Mouse (Mus musculus) liver (tissue): ENCODE results near the gene Stac.

Source experiments
- DNase-seq: peaks from one replicate; pipeline ENCODE4 v3.0.0-alpha.2; 2020; ENCODE audit warnings: mixed read lengths

Stac gene

DNA sequence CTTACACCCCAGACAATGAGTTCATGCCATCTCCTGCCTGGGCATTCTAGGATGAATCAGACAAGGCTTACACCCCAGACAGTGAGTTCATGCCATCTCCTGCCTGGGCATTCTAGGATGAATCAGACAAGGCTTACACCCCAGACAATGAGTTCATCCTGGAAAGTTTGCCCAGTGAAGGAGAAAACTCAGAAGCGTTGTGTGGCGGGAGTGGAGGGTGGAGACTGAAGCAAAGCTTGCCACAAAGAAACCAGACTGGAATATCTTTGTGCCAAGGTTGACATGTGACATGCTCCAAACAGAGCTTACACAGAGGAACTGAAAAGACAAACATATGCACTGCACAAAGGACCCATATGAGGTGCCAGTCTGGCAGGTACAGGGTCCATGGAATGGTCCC, 102.6 kb downstream of the Stac start:
- no peak for DNase-seq

DNA sequence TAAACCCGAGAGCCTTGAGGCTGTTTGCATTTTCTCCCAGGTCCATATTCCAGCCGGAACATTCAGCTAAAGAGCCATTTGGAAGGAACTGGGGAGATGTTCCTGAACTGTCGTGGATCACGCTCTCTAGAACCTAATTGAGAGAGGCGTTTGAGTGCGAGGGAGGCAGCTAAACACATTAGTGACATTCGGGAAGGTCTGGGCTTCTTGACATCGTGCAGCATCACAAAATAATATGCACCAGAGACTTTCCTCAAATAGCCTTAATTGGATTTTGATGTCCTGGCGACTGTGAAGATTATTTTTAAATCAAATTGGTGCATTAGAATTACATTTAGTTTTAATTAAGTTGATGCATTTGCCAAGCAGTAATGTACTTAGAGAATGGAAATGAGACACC, 111.4 kb downstream of the Stac start:
- no peak for DNase-seq

DNA sequence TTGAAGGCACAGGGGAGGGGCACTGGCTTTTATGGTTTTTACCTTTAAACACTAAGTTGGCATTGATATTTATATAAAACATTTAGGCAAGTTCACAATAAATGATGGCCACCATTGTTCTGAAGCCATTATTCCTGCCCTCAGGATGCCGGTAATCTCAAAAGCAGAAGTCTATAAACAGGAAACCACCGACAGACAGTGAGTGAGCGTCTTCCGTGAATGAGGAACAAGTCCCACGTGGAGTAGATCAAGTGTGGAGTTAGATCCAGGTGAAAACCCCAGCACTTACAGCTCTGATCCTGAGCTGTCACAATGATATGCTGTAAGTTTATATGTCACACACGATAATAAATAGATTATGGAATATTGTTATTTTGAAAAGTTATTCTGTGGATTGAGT, 112.7 kb downstream of the Stac start:
- DNase-seq: no peak

DNA sequence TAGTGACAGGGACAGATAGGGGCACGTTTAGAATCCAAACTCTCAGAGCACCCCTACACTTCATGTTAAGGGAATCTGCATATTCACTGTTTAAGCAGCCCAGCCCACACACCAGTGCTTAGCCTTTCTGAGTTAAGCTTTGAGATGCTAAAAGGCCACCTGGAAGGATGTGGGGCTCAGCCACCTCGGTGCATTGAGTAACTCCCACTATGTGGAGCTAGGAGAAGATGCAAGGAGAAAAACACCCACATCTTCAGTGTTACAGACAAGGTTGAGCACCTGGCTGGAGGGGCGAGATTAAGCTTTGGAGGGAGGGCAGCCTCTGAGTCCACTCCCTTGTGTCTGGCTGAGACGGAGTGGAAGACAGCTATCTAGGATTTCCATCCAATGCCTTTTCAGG, 114.3 kb downstream of the Stac start:
- DNase-seq: no peak

DNA sequence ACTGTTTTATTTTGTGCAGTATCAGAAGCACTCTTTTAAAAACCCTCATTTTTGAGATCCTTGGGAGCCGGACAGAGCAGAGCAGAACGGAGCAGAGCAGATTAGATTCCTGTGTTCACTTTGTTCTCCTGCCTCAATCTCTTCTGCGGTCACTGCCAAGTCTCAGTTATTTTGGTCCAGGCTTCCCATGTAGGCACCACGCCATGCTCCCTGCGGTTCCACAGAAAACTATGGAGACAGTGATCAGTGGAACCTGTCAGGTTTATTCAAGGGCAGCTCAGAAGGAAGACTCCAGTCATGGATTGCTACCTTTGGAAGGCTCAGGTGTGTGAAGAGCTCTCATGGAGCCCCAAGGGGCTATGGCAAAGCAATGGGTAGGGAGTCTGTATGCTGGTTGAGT, 116.3 kb downstream of the Stac start:
- DNase-seq: no peak

DNA sequence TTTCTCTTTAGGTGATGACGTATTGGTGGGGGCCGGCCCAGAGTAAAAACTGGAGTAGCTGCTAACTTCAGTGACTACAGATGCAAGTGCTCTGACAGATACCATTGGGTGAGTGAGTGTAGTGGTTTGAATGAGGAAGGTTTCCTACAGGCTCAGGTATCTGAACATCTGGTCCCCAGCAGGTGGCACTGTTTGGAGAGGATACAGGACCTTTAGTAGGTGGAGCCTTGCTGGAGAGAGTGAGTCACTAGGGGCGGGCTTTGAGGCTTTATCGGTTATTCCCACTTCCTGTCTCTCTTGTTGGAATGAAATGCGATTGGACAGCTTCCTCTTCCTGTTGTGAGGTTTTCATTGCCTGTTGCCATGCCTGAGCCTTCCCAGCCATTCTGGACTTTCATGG, 118.5 kb downstream of the Stac start:
- peak; percentile 10 for DNase-seq

DNA sequence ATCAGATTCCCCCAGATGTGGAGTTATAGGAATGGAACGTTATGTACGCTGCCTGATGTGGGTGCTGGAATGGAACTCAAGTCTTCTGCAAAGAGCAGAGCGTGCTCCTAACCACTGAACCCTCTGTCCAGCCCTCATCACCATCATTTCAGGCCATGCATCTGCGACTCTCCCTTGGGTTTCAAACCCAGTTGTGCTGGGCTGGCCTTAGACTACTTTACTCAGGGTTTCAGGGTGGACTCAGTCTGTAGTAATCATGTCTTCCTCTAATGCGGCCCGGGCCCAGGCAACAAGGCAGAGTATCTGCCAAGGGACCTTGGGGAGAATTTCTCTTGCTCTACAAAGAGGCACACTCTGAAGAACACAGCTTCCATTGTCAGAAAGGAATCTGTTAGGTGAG, 126.0 kb downstream of the Stac start:
- no peak for DNase-seq

DNA sequence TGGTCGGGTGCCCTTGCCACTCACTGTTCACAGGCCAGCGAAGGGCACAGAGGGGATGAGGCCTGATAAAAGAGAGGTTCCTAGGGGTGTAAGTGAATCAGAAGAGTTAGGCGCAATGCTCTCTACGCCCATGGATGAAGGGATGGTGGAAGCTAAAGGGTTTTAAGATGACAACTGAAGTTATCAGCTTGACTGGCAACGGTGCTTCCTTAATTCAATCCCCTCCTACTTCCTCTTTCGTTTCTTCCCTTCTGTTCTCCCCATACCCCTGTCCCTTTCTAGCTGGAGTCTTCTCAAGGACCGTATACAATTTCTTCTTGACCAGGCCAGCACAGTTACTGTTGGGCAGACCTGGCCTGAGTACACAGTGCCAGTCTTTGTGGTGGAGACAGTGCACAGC, 126.9 kb downstream of the Stac start:
- DNase-seq: no peak

DNA sequence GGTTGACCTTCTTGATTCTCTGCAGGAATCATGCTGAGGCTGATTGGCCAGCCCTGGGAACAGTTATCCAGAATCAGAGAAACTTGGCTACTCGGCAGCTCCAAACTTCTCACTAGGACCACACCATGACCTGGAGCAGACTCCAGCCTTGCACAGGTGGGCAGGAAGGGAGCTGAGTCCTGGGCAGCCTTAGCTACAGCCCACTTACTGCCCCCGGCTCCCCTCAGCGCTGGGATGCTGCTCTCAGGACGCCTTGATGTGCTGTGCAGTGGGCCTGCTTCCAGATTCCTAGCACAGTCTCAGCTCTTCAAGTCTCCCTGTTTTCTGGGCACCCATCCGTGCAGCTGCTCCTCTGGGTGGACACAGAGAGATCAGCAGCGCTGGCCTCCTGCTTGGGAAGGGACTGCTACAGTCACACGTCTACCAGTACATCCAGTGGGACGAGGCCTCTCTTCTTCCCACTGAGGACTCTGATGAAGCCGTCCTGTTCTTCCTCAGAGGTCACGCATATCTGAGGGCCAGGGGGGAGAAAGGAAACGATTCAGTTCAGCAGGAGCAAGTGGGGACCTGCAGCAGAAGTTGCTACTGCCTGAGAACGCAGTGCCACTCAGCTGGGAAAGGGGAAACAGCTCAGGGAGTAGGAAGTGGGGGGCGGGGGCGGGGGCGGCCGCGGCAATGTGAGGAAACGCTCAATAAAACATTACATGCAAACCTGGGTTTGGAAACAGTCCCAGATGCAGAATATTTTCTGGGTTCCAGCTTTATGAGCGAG, 127.7 kb downstream of the Stac start:
- DNase-seq: peak; percentile 30

DNA sequence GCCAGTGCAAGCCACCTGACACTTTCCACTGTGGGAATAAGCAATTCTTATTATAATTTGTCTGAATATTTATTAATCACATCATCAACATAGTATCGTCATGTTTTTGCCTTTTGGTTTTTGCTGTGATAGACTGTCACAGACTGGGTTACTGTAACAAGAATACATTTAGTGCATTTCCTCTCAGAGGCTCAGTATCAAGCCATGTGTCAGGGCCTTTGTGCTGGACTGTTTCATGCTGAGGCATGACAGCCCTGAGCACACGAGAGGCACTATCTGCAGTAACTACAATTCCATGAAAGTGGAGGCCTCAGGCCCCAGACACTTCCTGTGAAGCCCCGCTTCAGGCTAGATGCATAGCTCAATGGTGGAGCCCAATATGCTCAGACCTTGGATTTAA, 133.4 kb downstream of the Stac start:
- DNase-seq: no peak

DNA sequence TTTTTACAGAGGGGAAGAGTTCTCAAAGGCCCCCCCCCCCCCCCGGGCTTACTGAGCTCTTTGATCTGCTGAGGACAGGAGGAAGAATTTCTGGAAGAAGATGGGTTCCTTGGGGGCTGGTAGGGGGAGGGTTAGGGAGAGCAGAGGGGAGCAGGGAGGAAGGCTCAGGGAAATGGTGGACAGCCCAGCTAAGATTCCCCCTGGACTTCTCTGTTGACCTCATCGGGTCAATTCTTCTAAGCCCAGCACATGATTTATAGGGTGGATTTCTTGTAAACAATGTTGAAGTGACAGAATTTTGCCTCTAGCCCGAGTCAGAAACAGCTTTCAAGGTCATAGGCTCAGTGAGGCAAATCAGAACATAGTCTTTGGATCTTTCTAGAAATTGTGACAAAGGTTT, 137.3 kb downstream of the Stac start:
- no peak for DNase-seq

DNA sequence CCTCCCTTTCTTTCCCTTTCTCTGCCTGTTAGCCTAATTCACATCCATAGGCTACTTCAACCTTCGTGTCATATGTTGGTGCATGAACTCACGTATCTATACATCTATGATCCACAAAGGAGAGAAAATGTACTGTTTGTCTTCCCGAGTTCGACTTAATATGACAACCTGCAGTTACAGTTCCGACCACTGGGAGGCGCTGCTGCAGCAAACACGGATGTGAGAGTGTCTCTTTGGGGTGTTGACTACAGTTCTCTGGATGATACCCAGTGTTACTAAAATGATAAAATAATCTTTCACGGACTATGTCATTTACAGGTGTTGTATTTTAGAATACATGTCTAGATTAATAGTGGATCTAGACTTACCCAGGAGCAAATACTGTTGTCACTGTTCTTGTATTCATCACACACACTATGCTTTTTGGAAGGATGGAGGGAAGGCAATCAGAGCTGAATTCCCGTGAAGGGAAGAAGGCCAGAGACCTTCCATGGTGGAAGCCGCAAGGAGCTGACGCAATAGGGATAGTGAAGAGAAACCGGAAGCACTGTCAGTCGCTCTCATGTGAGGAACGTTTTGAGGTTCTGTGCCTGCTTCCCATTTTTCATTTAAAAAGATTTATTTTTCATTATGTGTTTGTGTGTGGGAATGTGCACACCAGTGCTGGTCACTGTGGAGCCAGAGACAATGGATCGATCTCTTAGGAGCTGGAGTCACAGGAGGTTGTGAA, 138.5 kb downstream of the Stac start:
- DNase-seq: peak; percentile 34

DNA sequence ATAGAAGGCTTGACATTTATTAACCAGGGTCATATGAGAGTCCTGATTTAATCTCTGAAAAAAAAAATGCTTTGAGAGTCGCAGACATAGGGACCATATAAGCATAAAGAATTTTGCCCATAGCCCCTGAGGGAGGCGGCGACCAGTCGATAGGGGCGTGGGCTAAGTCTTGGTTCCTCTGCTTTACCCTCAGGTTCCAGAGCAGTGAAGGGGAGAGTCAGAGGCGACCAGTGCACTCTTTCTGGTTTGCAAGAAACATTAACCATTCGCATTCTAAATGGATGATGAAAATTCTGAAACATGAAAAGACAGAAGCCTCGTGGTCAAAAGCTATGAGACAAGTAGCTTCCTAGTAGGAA, 139.2 kb downstream of the Stac start:
- DNase-seq: no peak

DNA sequence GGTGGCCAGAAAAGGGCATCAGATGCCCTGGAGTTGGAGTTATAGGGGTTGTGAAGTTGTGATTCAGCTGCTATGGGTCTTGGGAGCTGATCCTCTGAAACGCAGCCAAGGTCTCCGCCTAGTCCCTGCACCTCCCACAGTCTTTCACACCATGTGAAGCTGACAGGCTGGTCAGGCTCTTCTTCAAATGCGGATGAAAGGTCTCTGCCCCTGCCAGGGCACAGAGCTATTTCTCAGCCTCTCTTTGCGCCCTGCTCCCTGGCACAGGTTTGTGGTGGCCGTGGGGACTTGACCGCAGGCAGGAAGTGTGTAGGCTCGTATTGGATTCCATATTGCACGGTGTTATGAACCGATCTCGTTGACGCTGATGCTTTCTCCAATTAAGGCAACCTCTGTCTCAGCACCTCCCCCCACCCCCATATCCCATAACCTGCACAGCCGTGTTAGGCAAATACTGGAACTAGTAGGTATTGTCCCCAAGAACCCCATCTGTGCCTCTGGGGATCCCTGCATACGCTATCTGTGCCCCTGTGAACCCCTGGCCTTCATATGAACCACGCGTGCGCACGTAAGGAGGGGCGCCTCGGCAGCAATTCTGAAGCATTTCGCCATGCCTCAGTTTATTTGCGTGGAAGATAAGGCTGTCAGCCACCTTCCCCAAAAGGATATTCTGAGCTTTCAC, 139.7 kb downstream of the Stac start:
- no peak for DNase-seq

DNA sequence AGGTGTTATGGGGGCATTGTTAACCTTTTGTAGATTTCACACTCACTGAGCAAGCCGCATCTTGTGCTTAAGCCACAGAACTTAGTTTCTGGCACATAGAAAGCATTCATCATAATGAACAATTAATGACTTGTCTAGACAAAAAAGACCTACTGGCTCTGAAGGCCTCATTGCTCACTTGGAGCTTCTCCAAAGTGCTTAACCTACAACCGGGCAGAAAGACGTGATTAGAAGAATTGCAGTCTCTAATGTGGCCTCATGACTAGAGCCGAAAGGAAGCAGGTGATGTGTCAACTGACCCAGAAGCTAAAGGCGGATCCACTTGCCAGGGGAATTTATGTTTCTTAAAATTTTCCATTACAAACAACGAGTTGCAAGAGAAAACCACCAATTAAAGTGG, 147.5 kb downstream of the Stac start:
- no peak for DNase-seq

DNA sequence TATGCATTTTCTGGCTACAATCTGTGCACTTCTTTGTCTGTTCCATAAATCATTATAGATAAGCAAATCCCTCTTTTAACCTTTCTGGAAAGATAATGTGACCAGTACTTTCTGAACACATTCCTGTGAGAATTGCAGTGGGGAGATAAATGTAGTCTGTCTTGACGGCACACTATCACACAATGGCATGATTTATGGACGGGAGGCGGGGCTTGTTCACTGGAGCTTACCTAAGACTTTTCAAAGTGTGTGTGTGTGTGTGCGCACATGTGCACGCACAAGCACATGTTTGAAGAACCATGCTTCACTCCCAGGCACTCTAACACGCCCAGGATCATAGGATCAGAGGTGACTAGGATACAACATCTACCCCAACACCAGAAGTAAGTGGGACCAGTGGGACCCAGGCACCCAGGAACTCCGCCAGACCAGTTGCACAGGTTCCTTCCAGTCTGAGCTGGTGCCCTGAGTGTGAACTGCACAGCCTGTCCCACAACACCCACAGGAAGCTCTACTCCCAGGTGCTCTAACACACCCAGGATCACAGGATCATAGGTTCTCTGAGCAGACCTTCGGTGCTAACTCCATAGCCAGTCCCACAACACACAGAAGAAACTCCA, 154.6 kb downstream of the Stac start:
- peak; percentile 8 for DNase-seq

DNA sequence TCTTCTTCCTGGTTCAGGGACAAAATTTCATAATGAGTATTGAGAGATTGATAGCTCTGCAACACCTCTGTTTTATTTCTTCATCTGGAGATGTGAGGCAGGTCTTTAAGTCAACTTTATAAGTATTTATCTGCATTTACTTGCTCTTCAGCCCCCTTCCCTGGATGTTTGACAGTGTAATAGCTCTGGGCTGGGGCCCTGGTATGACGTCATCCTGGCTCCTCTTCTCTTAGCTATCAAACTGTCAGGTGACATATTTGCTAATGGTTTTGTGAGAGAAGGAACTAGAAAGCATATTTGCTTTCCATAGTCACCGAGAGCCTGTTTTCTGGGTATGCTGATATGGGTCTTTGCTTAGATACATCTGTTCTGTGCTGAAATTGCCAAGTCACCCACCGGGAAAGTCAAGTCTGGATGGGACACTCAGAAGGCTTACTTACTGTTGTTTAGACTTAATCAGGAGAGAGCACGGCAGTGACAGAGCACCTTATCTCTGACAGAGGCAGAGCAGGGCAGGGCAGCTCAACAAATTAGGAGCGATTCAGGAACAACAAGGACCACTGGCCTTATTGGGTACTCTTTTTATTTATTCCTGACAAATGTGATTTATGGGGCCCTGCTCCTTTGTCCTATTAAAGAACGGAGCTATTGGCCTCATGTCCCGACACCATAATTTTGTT, 155.3 kb downstream of the Stac start:
- peak; percentile 17 for DNase-seq

DNA sequence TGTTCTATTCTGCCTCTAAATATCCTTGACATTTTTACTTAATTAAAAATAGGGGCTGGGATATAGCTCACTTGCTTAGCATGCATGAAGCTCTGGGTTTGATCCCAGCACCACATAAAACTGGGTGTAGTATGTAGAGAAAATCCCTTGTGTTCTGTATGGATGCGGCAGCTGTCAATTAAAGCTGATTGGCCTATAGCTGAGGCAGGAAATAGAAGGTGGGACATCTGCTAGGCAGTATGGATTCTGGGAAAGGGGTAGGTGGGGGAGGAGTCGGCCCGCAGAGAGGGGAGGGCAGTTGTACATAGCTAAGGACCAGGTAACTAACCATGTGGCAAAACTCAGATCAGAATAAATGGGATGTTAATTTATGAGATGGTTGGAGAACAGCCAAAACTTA, 166.3 kb downstream of the Stac start:
- no peak for DNase-seq

DNA sequence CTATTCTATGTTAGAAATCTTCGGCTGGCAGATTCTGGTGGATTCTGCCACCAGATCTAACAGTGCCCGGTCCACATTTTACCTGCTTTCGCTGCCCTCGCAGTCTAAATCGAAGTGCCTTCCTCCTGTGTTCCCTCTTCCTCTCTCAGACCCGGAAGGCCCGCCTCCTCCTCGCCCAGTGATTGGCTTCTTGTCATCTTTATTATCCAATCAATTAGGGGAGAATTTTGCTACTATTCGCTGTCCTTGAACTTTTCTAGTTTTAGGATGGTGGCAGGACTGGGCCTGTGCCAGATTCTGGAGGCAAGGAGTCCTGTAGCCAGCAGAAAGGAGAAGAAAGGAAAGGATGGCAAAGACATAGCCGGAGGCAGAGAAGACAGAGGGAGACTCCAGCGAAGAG, 167.0 kb downstream of the Stac start:
- no peak for DNase-seq

DNA sequence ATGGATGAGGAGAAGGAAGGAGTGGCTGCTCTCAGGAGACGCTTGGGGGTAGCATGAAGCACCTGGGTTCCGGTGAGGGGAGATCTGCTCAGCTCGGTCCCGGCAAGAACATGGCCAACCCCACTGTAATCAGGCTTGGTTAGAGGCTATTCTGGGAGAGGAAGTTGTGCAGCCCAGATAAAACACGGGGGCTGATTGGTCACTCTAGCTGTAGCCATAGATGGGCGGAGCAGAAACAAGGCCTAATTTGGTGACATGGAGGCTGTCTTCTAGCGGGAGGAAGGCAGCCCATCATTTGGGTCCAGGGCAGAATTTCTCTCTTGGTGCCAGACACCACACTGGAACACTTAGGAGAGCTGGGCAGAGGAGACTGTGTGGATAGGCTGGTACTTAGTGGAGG, 167.9 kb downstream of the Stac start:
- DNase-seq: no peak

DNA sequence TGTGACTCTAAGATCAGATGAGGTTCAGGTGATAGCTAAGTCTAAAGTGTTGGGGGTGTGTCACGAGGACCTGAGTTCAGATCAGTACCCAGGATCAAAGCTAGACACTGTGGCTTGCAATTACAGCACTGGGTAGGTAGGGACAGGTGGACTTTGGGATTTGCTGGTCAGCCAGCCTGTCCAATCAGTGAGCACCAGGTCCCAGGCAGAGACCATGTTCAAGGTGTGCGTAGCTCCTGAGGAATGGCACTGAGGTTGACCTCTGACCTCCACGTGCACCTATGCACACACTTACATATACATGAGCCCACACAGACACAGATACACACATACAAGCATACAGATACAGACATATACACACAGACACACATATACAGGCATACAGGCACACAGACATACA, 174.6 kb downstream of the Stac start:
- no peak for DNase-seq

DNA sequence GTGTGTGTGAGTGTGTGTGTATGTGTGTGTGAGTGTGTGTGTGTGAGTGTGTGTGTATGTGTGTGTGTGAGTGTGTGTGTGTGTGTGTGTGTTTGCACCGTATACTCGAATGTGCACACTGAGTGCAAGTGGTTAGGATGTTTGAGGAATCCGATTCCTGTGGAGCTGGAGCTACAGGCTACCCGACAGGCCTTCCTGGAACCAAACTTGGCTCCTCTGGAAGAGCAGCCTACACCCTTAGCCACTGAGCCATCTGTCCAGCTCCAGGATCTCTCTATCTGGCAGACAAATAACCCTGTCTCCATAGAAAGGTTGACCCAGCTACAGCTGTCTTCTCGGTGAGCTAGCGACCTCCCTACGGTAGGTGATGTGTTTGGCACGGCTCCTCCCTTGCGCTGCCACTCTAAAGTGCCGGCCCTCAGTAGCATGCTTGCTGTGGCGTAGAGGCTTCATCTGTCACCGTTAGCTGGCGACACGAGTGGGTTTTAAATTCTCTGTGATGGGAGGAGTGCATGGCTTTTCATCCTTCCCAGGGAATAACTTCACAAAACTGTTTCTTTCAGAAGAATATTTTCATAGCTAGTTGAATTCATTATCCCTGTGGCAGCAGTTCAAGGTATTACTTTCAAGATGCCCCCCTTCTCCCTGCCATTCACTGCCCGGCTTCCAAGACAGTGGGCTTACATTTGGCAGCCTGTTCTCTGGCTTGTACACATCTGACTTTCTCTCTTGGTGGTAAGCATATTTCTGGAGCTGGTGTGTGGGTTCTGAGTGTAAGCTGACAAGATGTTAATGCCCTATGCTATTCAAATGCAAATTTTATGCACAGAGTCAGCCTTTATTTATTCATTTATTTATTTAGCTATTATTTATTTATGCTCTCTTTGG, 175.3 kb downstream of the Stac start:
- DNase-seq: no peak
